Mouse (Mus musculus): ENCODE measurements around the gene Psmc6.

The Psmc6 gene

DNA sequence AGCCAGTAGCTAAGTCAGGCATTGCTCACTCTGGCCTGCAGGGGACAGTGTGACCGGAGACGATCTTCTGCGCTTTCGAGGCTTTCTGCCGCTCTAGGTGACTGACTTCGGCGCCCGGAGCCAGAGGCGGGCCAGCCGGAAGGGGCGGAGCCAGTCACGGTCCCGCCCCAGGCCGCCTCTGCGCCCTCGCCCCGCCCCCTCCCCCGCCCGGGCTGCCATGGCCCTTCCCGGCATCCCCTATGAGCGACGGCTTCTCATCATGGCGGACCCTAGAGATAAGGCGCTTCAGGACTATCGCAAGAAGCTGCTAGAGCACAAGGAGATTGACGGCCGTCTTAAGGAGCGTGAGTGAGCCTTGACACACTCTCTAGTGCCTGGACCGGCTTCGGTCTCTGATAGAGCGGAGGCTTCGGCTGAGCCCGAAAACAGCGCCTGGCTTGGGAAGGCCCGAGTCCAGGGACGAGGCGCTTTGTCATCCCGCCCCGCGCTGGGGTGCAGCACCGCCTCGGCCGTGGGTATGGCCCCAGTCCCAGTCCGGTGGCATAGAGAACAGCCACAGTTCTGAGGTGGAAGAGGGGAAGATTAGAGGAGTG, at the start of gene Psmc6:
TSS of gene Psmc6 (plus strand) at position 200 of the 593 bp plus-strand sequence.
- in situ Hi-C loops (cut with MboI; ENCODE audit: unreplicated experiment in 2 of 2), result loop anchor here (10.0 to 25.0 kb wide), 2 partner anchors 115 to 1958 kb away; partner anchors contain the start of genes Gpr137c (in 1 of the 2), Mapk1ip1l (in 1 of the 2), Socs4 (in 1 of the 2) and Wdhd1 (in 1 of the 2)

DNA sequence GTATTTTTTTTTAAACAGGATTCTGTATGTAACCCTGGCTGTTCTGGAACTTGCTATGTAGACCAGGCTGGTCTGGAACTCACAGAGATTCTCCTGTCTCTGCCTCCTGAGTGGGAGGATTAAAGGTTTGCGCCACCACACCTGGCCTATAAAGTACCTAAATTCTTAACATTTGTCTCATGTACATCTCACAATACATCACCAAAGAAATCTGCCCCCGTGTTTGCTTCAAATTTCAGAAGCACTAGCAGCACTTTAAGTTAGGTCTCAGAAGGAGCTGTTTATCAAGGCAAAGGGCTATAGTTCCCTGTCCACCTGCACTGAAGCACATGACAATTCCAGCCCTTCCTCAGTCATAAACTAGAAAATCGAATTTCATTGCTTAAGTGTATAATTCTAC, 47.5 kb upstream of the Psmc6 start:
- in situ Hi-C loops (cut with MboI; ENCODE audit: unreplicated experiment in 2 of 2), result no loop called here

DNA sequence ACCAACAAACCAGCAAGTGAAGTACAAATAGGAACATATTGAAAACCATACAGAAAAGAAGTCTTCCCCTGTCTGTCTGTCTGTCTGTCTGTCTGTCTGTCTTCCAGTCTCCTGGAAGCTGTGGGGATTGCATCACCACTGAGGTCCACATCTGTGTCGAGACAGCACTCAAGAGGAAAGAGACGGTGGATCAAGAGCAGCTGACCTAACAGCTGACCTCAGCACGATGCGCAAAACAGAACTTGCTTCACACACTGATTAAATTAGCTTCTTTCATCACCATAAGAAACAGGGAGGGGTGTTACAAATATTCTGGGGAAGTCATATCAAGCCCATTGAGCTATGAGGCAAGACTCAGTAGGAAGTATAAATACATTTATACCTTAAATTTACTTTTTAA, 38.0 kb upstream of the Psmc6 start:
- in situ Hi-C loops (cut with MboI; ENCODE audit: unreplicated experiment in 2 of 2), result no loop called here

DNA sequence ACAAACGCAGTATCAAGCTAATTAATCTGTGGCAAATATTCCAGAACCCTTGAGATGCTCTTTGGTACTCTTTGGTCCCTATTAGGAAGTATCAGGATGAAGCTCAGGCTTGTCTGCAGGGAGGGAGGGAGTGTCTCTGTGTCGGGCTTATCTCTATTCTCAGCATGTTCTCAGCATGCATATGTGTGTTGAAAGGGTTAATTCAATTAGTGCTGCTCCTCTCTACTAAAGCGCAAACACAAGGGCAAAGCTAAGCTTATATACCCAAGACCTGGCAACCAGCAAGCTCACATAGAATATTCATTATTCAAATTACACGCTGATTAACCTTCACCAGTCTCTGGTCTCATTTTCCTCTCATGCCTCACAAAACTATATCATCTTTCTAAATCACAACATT, 25.6 kb upstream of the Psmc6 start:
- in situ Hi-C loops (cut with MboI; ENCODE audit: unreplicated experiment in 2 of 2), result no loop called here

DNA sequence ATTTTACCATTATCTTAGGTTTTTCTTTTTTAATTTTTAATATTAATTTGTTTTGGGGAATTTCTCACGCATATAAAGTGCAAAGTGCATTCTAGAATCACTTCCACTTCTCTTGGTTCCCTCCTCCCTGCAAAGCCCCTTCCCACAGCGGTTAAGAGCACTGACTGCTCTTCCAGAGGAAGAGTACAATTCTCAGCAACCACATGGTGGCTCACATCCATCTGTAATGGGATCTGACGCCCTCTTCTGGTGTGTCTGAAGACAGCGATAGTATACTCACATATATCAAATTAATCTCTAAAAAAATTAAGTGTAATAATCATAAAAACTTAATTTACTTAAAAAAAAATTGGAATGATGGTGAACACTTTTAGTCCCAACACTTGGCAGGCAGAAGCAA, 25.2 kb upstream of the Psmc6 start:
- in situ Hi-C loops (cut with MboI; ENCODE audit: unreplicated experiment in 2 of 2), result no loop called here

DNA sequence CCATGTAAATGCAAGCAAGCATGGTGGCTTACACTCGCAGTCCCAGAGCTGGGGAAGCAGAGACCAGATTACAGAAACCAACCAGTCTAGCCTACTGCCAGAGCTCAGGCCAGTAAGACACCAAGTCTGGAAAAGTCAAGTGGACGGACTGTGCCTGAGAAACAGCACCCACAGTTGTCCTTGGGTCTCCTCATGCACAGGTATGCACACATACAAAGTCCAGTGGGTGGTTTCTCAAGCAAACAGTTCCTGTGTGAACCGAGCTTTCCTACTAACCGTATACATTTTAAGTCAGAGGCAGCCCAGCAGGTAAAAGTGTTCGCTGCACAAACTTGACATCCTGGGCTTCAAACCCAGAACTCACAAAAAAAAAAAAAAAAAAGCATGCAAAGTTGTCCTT, 23.7 kb upstream of the Psmc6 start:
- in situ Hi-C loops (cut with MboI; ENCODE audit: unreplicated experiment in 2 of 2), result no loop called here

DNA sequence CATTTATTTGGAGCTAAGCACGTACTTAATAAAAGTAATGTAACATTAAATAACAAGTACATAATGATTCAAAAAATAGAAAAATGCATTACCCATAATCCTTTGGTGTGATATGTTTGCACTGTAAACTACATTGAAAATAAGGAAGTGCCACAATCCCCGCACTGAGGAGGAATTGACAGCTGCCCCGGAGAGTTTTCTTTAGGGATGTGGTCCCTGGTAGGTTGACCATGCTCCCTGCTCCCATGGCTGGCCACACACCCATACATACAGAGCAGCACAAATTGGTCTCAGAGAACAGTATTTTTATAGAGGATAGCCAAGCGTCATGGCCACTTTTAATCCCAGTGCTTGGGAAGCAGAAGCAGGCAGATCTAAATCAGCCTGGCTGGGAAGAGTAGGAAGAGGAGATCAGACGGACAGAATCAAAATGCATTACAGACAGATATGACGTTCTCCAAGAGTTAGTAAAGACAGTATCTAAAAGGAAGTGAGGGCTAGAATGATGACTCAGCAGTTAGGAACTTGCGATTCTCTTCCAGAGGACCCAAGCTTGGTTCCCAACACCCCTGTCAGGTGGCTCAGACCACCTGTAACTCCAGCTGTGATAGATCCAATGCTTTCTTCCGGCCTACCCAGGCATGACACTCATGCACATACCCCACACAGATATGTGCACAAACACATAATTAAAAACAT, 21.8 kb upstream of the Psmc6 start:
- in situ Hi-C loops (cut with MboI; ENCODE audit: unreplicated experiment in 2 of 2), result no loop called here

DNA sequence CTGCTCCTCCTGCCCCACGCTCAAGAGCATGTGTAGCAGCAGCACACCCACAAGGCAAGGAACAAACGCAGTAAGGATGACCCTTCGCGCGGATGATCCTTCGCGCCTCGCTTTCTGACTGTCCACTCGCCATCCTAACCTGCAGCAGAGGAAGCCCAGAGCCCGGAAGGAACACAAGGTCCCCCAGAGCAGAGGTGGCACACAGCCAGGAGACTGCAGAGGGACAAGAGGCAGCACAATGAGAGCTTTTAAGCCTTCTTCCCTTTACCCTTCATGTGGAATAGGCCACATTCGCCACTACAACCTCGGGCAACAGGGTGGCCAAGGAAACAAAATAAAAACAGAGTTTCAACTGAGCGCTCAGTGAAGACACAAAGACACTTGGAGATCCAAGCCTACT, 19.9 kb upstream of the Psmc6 start:
- in situ Hi-C loops (cut with MboI; ENCODE audit: unreplicated experiment in 2 of 2), result no loop called here

DNA sequence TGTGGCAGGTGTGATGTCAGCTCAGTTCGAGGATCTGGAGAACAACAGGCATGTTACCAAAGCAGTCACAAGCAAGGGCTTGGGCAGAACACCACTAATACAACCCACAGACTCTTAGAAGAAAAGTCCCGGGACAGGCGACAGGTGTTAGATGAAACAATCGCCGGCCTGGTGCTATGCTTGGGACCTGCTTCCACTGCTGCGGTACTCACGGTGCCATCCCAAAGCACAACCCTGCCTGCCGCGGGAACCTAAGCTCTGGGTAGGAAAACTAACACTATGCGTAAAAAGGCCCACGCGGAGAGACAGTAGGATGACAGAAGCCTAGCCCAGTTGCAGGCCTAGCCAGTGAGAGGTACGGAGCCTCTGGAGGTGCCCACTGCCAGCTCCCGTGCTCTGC, 19.5 kb upstream of the Psmc6 start:
- in situ Hi-C loops (cut with MboI; ENCODE audit: unreplicated experiment in 2 of 2), result no loop called here

DNA sequence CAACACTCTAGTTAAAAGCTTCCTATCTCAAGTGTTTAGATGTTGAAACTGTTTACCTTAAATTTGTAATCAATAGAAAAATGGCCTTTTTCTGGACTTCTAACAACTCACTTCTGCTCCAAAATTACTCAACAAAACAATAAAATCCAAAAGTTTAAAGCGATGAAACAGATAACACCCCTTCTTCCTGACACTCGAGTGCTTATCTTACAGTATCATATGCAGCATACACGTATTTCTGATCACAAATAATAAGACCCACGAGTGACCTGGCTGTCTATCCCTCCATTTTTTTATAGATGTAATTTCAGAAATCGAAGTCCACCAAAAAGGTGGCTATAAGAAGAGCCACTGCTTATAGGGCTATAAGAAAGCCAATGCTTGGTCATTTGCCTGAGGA, 12.7 kb upstream of the Psmc6 start:
- in situ Hi-C loops (cut with MboI; ENCODE audit: unreplicated experiment in 2 of 2), result no loop called here

DNA sequence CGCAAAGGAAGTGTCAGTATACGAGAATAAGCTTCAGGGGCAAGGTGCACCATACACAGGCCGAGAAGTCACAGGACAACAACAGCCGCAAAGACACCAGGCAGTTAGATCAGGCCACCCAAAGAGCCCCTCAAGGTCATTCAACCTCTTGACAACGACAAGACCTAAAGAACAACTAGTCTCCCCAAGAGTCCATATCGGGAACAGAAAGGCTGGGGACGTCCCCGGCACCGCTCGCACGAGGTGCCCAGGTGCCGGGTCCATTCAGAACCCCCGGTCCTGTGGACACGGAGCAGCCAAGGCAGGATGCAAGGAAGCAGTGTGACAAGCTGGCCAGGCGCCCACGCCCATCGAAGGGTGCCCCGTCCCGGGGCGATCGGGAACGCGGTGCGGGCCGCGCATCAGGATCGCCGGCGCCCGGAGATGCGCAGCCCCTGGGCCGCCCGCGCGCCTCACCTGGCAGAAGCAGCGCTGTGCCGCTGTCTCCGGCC, 11.6 kb upstream of the Psmc6 start:
- in situ Hi-C loops (cut with MboI; ENCODE audit: unreplicated experiment in 2 of 2), result no loop called here

DNA sequence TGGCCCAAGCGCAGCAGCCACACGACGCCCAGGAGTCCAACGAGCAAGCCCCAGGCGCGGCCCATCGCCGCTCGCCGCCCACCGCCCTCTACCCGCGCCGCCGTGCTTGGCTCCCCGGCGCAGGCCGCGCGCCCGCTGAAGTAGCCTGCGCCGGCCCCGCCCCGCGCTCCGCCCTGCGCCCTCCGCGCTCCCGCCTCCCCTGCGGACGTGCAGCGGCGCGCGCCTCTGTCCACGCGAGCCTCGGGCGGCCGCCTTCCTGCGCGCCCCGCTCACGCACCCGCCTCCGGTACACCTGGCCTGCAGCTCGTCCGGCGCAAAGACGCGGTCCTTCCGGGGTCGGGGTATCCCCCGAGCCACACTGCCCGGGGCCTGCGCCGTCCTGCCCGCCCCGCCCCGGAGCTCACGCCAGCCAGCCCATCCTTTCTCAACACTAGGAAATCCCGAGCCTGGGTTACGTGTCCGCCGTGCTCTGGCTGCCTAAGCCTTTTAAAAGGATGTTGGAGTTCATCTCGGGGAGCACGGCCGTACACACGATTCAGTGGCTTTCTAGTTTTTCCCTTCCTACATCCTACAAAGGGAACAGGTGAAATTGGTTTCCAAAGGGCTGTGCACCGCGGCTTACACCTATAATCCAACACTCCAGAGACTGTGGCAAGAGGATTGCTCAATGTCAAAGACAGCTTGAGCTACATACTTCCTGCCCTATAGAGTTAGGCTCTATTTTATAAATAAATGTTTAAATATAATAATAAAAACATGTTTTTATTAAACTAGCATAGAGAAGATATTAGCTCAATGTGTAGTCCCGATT, 11.0 kb upstream of the Psmc6 start, which contains the start of gene Ero1l:
TSS of gene Ero1l (minus strand) at position 346 of the 811 bp plus-strand sequence.
- in situ Hi-C loops (cut with MboI; ENCODE audit: unreplicated experiment in 2 of 2), result no loop called here

DNA sequence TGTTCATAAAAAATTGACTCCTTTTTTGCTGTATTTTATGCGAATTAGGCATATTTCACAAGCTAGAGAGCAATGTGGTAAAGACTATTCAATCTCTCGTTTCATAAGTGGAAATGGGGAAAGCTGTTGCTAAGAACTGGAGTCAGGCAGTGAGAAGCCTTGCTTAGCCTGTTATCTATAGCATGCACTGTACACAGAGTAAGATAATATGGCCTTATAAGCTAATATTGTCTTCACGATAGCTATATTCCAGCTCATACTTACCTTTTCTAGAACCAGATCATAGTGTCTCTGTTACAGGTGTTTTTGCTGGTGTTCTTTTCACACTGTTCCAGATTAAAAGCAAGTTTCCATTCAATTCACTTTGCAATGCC, 10.4 kb upstream of the Psmc6 start:
- in situ Hi-C loops (cut with MboI; ENCODE audit: unreplicated experiment in 2 of 2), result no loop called here

DNA sequence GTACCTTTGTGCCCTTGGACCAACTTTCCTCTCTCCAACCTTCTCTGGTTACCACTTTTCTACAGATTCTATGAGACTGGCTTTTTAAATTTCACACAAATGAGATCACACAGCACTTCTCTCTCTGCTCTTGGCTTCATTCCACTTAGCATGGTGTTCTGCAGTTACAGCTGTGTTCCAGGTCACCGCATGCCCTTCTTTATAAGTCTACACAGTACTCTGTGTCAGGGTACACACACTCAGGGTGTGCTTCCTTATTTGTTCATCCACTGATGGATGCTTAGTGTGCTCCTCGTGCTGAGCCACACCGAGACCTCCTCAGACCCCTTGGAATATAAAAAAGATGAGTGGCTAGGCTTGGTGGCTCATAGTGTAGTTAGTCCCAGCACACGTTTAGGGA, 9.5 kb upstream of the Psmc6 start:
- in situ Hi-C loops (cut with MboI; ENCODE audit: unreplicated experiment in 2 of 2), result loop anchor here in 1 of 2 experiments (10.0 kb wide), 1 partner anchor 105 kb away; the partner anchor contains the start of gene Gpr137c

DNA sequence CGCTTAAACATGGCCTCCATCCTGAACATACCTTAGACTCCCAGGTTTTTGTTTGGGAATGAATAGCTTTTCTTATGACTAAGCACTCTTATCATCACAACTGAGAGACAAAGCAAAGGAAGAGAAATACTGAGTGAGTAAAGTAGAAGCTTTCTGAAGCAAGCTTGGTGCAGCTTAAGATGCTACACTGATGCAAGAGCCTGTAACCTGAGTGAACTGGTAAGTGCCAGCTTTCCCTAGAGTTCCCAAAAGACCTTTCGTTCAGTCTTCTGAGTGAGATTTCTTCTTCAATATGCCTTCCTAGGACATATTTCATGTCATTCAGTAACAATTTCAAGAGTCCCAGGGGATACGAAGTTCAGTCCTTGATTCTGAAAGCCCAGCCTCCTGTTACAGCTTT, 8.5 kb upstream of the Psmc6 start:
- in situ Hi-C loops (cut with MboI; ENCODE audit: unreplicated experiment in 2 of 2), result loop anchor here in 1 of 2 experiments (10.0 kb wide), 1 partner anchor 106 kb away; the partner anchor contains the start of gene Gpr137c

DNA sequence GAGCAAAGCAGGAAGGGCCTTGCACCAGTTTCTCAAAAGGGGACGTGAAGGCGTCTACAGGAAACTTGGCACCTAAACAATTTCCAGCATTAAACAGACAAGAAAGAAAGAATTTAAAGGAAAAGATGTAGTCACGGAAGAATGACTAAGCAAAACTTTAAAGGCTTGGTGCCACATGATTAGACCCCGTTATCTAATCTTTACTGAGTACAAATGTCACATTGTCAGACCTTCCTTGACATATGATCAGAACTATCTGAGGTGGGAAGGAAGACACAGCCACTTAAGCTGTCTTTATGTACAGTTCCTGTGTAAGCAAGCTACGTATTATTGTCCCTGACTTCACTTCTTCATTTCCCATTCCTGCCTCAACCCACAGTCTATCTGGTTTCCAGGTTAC, 8.0 kb upstream of the Psmc6 start:
- in situ Hi-C loops (cut with MboI; ENCODE audit: unreplicated experiment in 2 of 2), result loop anchor here in 1 of 2 experiments (10.0 kb wide), 1 partner anchor 107 kb away; the partner anchor contains the start of gene Gpr137c

DNA sequence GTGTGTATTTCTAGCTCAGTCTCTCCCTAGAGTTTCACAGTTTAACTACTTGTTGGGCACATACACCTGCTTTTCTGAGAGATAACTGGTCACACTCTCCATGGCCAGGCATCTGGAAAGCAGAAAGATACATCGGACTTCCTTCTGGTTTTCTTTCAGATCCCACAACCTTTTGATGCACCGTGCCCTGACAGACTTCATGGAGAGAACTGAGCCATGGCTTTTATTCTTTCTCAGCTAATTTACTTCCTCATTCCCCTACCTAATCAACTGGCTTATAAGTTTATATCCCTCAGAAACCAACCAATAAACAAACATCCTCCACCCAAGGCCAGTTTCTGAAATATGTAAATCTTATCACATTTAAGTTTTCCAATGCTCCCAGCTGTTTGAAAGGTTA, 7.1 kb upstream of the Psmc6 start:
- in situ Hi-C loops (cut with MboI; ENCODE audit: unreplicated experiment in 2 of 2), result loop anchor here in 1 of 2 experiments (10.0 kb wide), 1 partner anchor 108 kb away; the partner anchor contains the start of gene Gpr137c

DNA sequence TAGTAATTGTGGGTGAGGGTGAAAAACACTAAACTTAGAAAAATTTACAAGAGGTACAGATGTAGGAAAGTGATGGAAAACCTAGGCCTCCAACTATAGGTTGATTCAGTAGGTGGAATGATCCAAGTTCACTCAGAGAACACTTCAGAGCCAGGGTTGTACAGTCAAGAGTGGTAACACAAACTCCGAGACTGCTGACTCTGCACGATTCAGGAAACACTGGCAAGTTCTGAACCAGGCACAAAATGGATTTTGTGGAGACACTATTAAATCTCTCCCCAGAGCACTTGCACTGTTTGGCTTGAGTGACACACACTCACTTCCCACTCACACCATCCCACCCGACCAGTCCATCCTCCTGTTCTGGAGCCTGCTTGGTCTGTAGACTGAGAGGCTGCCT, 6.3 kb upstream of the Psmc6 start:
- in situ Hi-C loops (cut with MboI; ENCODE audit: unreplicated experiment in 2 of 2), result loop anchor here in 1 of 2 experiments (10.0 kb wide), 1 partner anchor 109 kb away; the partner anchor contains the start of gene Gpr137c

DNA sequence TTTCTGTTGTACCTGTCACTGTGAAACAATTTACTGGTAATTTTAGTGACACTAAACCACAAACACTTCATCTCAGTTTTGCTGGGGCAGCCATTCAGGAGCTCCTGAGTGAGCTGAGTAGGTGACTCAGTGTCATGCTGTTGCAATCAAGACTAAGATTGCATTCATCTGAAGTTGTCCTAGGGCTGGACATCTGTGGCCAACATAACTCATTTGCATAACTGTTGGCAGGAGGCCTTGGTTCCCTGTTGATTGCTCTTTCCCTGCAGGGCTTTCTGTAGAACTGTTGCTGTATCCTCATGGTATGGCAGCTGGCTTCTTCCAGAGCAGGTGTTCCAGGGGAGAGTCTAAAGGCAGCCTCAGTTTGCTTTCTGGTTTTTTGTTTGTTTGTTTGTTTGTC, 4.1 kb upstream of the Psmc6 start:
- in situ Hi-C loops (cut with MboI; ENCODE audit: unreplicated experiment in 2 of 2), result loop anchor here (10.0 to 25.0 kb wide), 2 partner anchors 111 to 1962 kb away; partner anchors contain the start of genes Gpr137c (in 1 of the 2), Mapk1ip1l (in 1 of the 2), Socs4 (in 1 of the 2) and Wdhd1 (in 1 of the 2)

DNA sequence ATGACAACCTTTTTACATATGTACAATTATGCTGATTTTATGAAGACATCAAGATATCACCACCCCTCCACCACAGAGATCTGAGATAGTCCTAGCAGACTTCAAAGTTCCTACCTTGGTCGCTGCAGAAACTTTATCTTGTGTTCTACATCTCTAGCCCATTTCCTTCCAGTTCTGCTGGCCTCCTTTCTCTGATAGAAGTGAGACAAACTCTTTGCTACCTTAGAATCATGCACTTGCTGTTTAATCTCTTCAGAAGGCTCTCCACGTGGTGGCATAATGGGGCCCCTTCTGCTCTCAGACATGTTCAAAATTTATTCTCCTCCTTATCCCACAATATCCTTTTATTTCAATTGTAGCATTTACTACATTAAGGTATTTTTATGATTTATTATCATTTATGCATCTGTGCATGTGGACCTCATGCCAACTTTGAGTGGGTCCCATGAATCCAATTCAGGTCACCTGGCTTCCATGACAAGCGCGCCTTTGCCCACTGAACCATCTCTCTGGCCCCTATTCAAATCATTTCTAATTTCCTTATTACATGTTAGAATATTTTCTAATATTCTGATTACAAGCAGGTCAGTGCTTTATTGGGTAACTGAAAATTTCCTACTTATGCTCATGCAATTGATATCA, 1.4 kb upstream of the Psmc6 start:
- in situ Hi-C loops (cut with MboI; ENCODE audit: unreplicated experiment in 2 of 2), result loop anchor here (10.0 to 25.0 kb wide), 2 partner anchors 113 to 1959 kb away; partner anchors contain the start of genes Gpr137c (in 1 of the 2), Mapk1ip1l (in 1 of the 2), Socs4 (in 1 of the 2) and Wdhd1 (in 1 of the 2)
